Mouse (Mus musculus) kidney, adult 2 months (tissue): ENCODE data around the gene Ebf4. TPM values are rescaled to one million over a fixed set of nuclear protein-coding genes. Genes with fewer than 3 reads are reported as not detected.
A peak's percentile ranks its signal among the peaks of the same experiment; 100 is the strongest.
"Not testable (repeated sequence)": the region's sequence is repeated elsewhere in the genome, so short reads cannot be mapped to it uniquely, and the experiment has no call there.

Experiments used
- DNase-seq: peaks from one replicate; pipeline ENCODE4 v3.0.0; 2021
- H3K27ac ChIP-seq: fragments of 200-500 bp; 2 replicates; pipeline ENCODE4 v1.5.1; 2012; ENCODE audit warnings: low read depth, low read length, control low read depth, inconsistent platforms; ENCODE audit not compliant: insufficient read depth
- H3K27me3 ChIP-seq: fragments of 200-500 bp; replicated peaks from 2 replicates; pipeline ENCODE4 v1.6.1; 2012; ENCODE audit warnings: mild to moderate bottlenecking, moderate library complexity, low read length, inconsistent platforms; ENCODE audit not compliant: control insufficient read depth, insufficient read depth
- H3K36me3 ChIP-seq: fragments of 200-500 bp; 2 replicates; pipeline ENCODE4 v1.6.1; 2012; ENCODE audit warnings: mild to moderate bottlenecking, moderate library complexity, low read length, inconsistent platforms; ENCODE audit not compliant: control insufficient read depth, insufficient read depth
- H3K4me1 ChIP-seq: fragments of 200-500 bp; 2 replicates; pipeline ENCODE4 v1.6.1; 2011; ENCODE audit warnings: low read length; ENCODE audit not compliant: control insufficient read depth, insufficient read depth
- H3K4me3 ChIP-seq: fragments of 200-500 bp; 2 replicates; pipeline ENCODE4 v1.5.1; 2011; ENCODE audit warnings: mild to moderate bottlenecking, low read depth, low read length, control low read depth; ENCODE audit not compliant: insufficient read depth
- CTCF ChIP-seq: fragments of 200-500 bp; conservative IDR thresholded peaks from 2 replicates; pipeline ENCODE4 v1.5.1; 2011; ENCODE audit warnings: low read depth, mild to moderate bottlenecking, control low read depth, low read length, moderate library complexity, mixed read lengths; ENCODE audit not compliant: insufficient read depth, insufficient read length
- POLR2A ChIP-seq: fragments of 200-500 bp; IDR thresholded peaks from one replicate; pipeline ENCODE4 v1.6.1; 2011; ENCODE audit warnings: low read depth, low read length, control low read depth
- WGBS: fragments of 180-500 bp; shearing (Covaris S2); methylation state at CpG from one replicate; pipeline ENCODE4 v1.1.7; 2018; 5-methylcytosine and 5-hydroxymethylcytosine counted together
- polyA plus RNA-seq: library from polyadenylated mRNA; depleted of rRNA; stranded (reverse); fragments of >200 nt; gene quantifications from 2 replicates; pipeline ENCODE4 v1.2.3, GENCODE M21; 2012

The Ebf4 gene
- polyA plus RNA-seq, 1 experiment = 1.8 TPM

- H3K4me1 ChIP-seq = no peaks in the 10 kb centered on the region
- 21% methylated on average over 5 of the region's 5 CpGs for WGBS
- DNase-seq = no peak
- no peaks in the 10 kb centered on the region for H3K36me3 ChIP-seq
- no peak overlapping the region for H3K27ac ChIP-seq
- H3K4me3 ChIP-seq = no peak overlapping the region
- TF ChIP-seq CTCF (no peak), POLR2A (no peak)
- no peaks in the 10 kb centered on the region for H3K27me3 ChIP-seq
Measured at GRCm38 (mm10) chr2:130358852-130359251, 63.9 kb downstream of the Ebf4 start.

GRCm38 (mm10) chr2:130362511-130363026 lies 67.6 kb downstream of the Ebf4 start:
- peak; percentile 51 for DNase-seq
- H3K36me3 ChIP-seq = no peaks in the 10 kb centered on the region
- no peaks in the 10 kb centered on the region for H3K27me3 ChIP-seq
- WGBS = 4% methylated on average over 14 of the region's 14 CpGs
- no peak for TF ChIP-seq POLR2A
- peak; percentile 61 for TF ChIP-seq CTCF
- H3K4me3 ChIP-seq = no peak overlapping the region
- H3K4me1 ChIP-seq = no peaks in the 10 kb centered on the region
- H3K27ac ChIP-seq = no peak overlapping the region

- no peak for DNase-seq
- no peak for TF ChIP-seq POLR2A
- TF ChIP-seq CTCF = no peak
- no peak overlapping the region for H3K4me3 ChIP-seq
- H3K4me1 ChIP-seq = no peaks in the 10 kb centered on the region
- H3K36me3 ChIP-seq = no peaks in the 10 kb centered on the region
- 9% methylated on average over 30 of the region's 30 CpGs for WGBS
- H3K27me3 ChIP-seq = no peaks in the 10 kb centered on the region
- H3K27ac ChIP-seq = no peak overlapping the region
Measured at GRCm38 (mm10) chr2:130365211-130366094, 70.5 kb downstream of the Ebf4 start.

- no peaks in the 10 kb centered on the region for H3K4me1 ChIP-seq
- H3K27me3 ChIP-seq = no peaks in the 10 kb centered on the region
- no peak overlapping the region for H3K27ac ChIP-seq
- TF ChIP-seq CTCF = no peak
- no peak for TF ChIP-seq POLR2A
- WGBS = 65% methylated on average over 4 of the region's 4 CpGs
- DNase-seq = no peak
- H3K4me3 ChIP-seq = no peak overlapping the region
- H3K36me3 ChIP-seq = no peaks in the 10 kb centered on the region
Measured at GRCm38 (mm10) chr2:130367386-130367785, 72.4 kb downstream of the Ebf4 start.

GRCm38 (mm10) chr2:130373026-130373425 lies 78.1 kb downstream of the Ebf4 start:
- H3K27ac ChIP-seq, DNase-seq, H3K4me1 ChIP-seq, H3K36me3 ChIP-seq, H3K4me3 ChIP-seq, H3K27me3 ChIP-seq: not testable (repeated sequence)
- 14% methylated on average over 1 of the region's 1 CpGs for WGBS

GRCm38 (mm10) chr2:130374951-130375350 lies 80.0 kb downstream of the Ebf4 start:
- Histone ChIP-seq H3K27me3 (no peaks in the 10 kb centered on the region), H3K4me1 (no peaks in the 10 kb centered on the region), H3K4me3 (no peak overlapping the region), H3K36me3 (no peaks in the 10 kb centered on the region), H3K27ac (no peak overlapping the region)
- WGBS = 70% methylated on average over 4 of the region's 4 CpGs
- no peak for DNase-seq
- TF ChIP-seq POLR2A (no peak), CTCF (no peak)

- Histone ChIP-seq H3K4me3 (no peak overlapping the region), H3K27me3 (no peaks in the 10 kb centered on the region), H3K4me1 (no peaks in the 10 kb centered on the region), H3K27ac (no peak overlapping the region), H3K36me3 (no peaks in the 10 kb centered on the region)
- DNase-seq = no peak
- WGBS = 42% methylated on average over 3 of the region's 3 CpGs
- TF ChIP-seq CTCF (no peak), POLR2A (no peak)
Measured at GRCm38 (mm10) chr2:130383205-130383604, 88.2 kb downstream of the Ebf4 start.
